ENCODE assay signal across 9 mouse cellular contexts in genomic region chr9:59271711-59272110, GRCm38 (mm10). TPM values are rescaled to one million over a fixed set of nuclear protein-coding genes. Genes with fewer than 3 reads are reported as not detected.
A peak's percentile ranks its signal among the peaks of the same experiment; 100 is the strongest.
DNase-seq lines count a peak whose midpoint lies in the region; ATAC-seq lines count a peak whose summit lies in the region.
"Had no signal": no experiment of that assay in that cellular context is flagged by ENCODE, and none has a peak within 500 bp of the region (broad histone marks: within the 10 kb centered on the region; RNA-seq: fewer than 3 reads in every experiment).

No protein-coding gene starts in this region.

- DNase-seq in urinary bladder, postnatal 14 days (ENCODE audit: low spot score): peak; percentile 39
- no peak for DNase-seq in urinary bladder, postnatal 25 days (ENCODE audit: low spot score)
- DNase-seq in intestine, embryonic 14.5 days (ENCODE audit: low spot score): peak; percentile 71
- DNase-seq in yolk sac, embryonic 10.5 days (ENCODE audit: low spot score): peak; percentile 83
- DNase-seq in right cerebral cortex, adult 2 months (ENCODE audit: low spot score in 2 of 2): no peak
- no peak for DNase-seq in thymus, adult 18-20 months

- H3K9ac ChIP-seq in intestine, embryonic 14.5 days (ENCODE audit: low read length): no peak overlapping the region
- H3K9ac ChIP-seq in liver, embryonic 15.5 days: no peak overlapping the region
- H3K9ac ChIP-seq in midbrain, embryonic 16.5 days (ENCODE audit: low read depth, low read length): no peak overlapping the region
- H3K9ac ChIP-seq: neural tube, embryonic 12.5 days had no signal

- ATAC-seq in intestine, embryonic 14.5 days (replicated peaks; ENCODE audit: low FRiP score, low TSS enrichment, low read depth): peak; percentile 91
- ATAC-seq in liver, embryonic 15.5 days (ENCODE audit: insufficient read depth): peak; percentile 79
- no peak for ATAC-seq in midbrain, embryonic 16.5 days

- no peak overlapping the region for H3K4me2 ChIP-seq in intestine, embryonic 14.5 days (ENCODE audit: low read length)
- peak overlapping the region; percentile 7; the same call in 1 of the 2 replicates for H3K4me2 ChIP-seq in liver, embryonic 15.5 days
- H3K4me2 ChIP-seq in midbrain, embryonic 16.5 days (ENCODE audit: low read length): no peak overlapping the region
- H3K4me2 ChIP-seq: neural tube, embryonic 12.5 days had no signal

- H3K4me1 ChIP-seq in intestine, embryonic 14.5 days (replicated peaks; ENCODE audit: control insufficient read depth, insufficient read depth, low read length): peaks cover 6% of the 10 kb centered on the region; the same call in 1 of the 2 replicates
- peaks cover 12% of the 10 kb centered on the region for H3K4me1 ChIP-seq in liver, embryonic 15.5 days (replicated peaks)
- H3K4me1 ChIP-seq in midbrain, embryonic 16.5 days (ENCODE audit: control insufficient read depth, insufficient read depth, low read length): no peaks in the 10 kb centered on the region

- H3K4me3 ChIP-seq in intestine, embryonic 14.5 days (ENCODE audit: low read depth, low read length): no peak overlapping the region
- H3K4me3 ChIP-seq in liver, embryonic 15.5 days (replicated peaks): no peak overlapping the region
- no peak overlapping the region for H3K4me3 ChIP-seq in midbrain, embryonic 16.5 days (ENCODE audit: low read depth, low read length)
- H3K4me3 ChIP-seq: neural tube, embryonic 12.5 days had no signal

- WGBS in intestine, embryonic 14.5 days: 40% methylated on average over 6 of the region's 6 CpGs
- 34% methylated on average over 6 of the region's 6 CpGs for WGBS in liver, embryonic 15.5 days (ENCODE audit: insufficient replicate concordance)
- WGBS in midbrain, embryonic 16.5 days: 57% methylated on average over 6 of the region's 6 CpGs

- H3K9me3 ChIP-seq in intestine, embryonic 14.5 days (ENCODE audit: control insufficient read depth, low read length): no peaks in the 10 kb centered on the region
- H3K9me3 ChIP-seq in liver, embryonic 15.5 days (replicated peaks): no peaks in the 10 kb centered on the region
- no peaks in the 10 kb centered on the region for H3K9me3 ChIP-seq in midbrain, embryonic 16.5 days (replicated peaks; ENCODE audit: control insufficient read depth, low read length, poor library complexity, severe bottlenecking)
- H3K9me3 ChIP-seq: neural tube, embryonic 12.5 days had no signal

- no peaks in the 10 kb centered on the region for H3K27me3 ChIP-seq in intestine, embryonic 14.5 days (replicated peaks; ENCODE audit: control insufficient read depth, insufficient read depth, low read length)
- H3K27me3 ChIP-seq in liver, embryonic 15.5 days: 0 out of 2 replicates have a peak, but pooled peaks cover 8% of the 10 kb centered on the region
- H3K27me3 ChIP-seq in midbrain, embryonic 16.5 days (ENCODE audit: control insufficient read depth, insufficient read depth, low read depth, low read length): no peaks in the 10 kb centered on the region
- H3K27me3 ChIP-seq: neural tube, embryonic 12.5 days had no signal

- no peaks in the 10 kb centered on the region for H3K36me3 ChIP-seq in intestine, embryonic 14.5 days (ENCODE audit: control insufficient read depth, insufficient read depth, low read length)
- no peaks in the 10 kb centered on the region for H3K36me3 ChIP-seq in liver, embryonic 15.5 days (replicated peaks)
- H3K36me3 ChIP-seq in midbrain, embryonic 16.5 days (ENCODE audit: control insufficient read depth, insufficient read depth, low read length): no peaks in the 10 kb centered on the region
- H3K36me3 ChIP-seq: neural tube, embryonic 12.5 days had no signal

- peak overlapping the region; percentile 24; the same call in 1 of the 2 replicates for H3K27ac ChIP-seq in intestine, embryonic 14.5 days (ENCODE audit: low read depth)
- H3K27ac ChIP-seq in liver, embryonic 15.5 days (replicated peaks): no peak overlapping the region
- no peak overlapping the region for H3K27ac ChIP-seq in midbrain, embryonic 16.5 days (ENCODE audit: low read length)
- H3K27ac ChIP-seq: neural tube, embryonic 12.5 days had no signal

RNA-seq across cellular contexts. Expression of gene Adpgk, which starts 19.6 kb away (rescaled TPM):
- 37.8 and 40.8 TPM in 2 replicates for polyA plus RNA-seq in intestine, embryonic 14.5 days (2014; fragmentation: Nextera tagmentation; extraction: Ambion mirVana)
- 25.4 and 29.1 TPM in 2 replicates for polyA plus RNA-seq in liver, embryonic 15.5 days (2015; fragmentation: Nextera tagmentation; extraction: Ambion mirVana)
- 19.7 and 21.9 TPM in 2 replicates for polyA plus RNA-seq in midbrain, embryonic 16.5 days (2015; fragmentation: Nextera tagmentation; extraction: Ambion mirVana)

Comparison
In these comparisons a context has a peak if more than half of its experiments do, and no peak if none do; other contexts are left out.
1. DNase-seq: peak in urinary bladder, postnatal 14 days (single experiment), intestine, embryonic 14.5 days (single experiment) and yolk sac, embryonic 10.5 days (single experiment); none in urinary bladder, postnatal 25 days (single experiment), right cerebral cortex, adult 2 months (0 of 2) and thymus, adult 18-20 months (0 of 2).